Mouse (Mus musculus): Measurements from ENCODE around the gene Epb41l2. TPM values are rescaled to one million over a fixed set of nuclear protein-coding genes. Genes with fewer than 3 reads are reported as not detected.

The Epb41l2 gene
- total RNA-seq, 2 experiments from 2014 or later, result 188 to 212 TPM

DNA sequence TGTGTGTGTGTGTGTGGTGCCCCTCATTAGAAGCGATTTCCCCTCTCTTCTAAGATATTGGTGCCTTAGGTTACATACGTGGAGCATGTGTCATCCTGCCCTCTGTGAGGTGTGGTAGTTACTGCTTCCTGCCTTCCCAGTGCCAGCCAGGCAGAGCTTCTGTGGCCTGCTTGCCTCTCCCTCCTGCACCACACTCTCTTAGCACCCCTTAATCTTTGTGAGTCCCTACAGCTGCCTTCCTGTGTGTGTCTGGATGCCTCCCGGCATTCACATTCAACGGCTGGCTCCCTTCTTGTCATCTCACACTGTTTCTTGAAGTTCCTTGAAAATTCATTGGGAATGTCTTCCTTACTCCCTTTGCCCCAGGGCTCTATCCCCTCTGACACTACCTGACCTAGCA is 67.2 kb downstream of the Epb41l2 start:
- intact Hi-C loops (cut with DNase I), result no loop called here
- DNase-seq (ENCODE audit: extremely low spot score in 1 of 2, low spot score in 2 of 2), result no peak

DNA sequence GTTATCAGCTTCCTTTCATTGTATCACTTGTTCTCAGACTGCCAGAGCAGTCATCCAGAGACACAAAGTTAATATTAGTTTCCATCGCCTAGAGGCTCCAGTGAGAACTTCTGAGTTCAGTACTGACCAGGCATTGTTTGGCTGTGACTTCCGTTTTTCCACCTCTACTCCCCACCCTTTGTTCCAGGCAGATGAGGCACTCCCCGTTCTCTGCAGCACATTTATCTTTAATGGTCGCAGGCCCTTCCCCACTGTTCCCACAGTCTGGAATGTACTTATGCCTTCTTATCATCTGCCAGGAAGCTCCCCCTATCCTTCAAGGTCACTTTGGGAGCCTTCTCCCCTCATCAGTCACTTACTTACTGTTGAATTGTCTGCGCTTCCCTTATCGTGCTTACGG is 67.9 kb downstream of the Epb41l2 start:
- DNase-seq (ENCODE audit: extremely low spot score in 1 of 2, low spot score in 2 of 2), result no peak
- intact Hi-C loops (cut with DNase I), result no loop called here

DNA sequence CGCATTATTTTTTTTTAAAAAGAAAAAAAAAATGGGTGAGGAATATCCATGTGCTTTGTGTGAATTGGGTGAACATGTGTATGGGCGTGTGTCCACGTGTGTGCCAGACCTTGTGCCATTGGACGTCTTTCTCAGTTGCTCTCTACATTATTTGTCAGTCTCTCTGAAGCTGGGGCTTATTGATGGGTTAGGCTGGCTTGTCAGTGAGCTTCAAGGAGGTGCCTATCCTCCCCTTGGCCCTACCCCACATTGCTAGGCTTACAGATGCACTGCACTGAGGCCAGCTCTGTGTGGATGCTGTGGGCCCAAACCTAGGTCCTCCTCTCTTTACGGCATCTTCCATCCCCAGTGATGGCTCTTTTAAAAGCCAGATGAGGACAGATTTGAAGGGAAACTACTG is 69.1 kb downstream of the Epb41l2 start:
- no peak for DNase-seq (ENCODE audit: extremely low spot score in 1 of 2, low spot score in 2 of 2)
- intact Hi-C loops (cut with DNase I), result no loop called here

DNA sequence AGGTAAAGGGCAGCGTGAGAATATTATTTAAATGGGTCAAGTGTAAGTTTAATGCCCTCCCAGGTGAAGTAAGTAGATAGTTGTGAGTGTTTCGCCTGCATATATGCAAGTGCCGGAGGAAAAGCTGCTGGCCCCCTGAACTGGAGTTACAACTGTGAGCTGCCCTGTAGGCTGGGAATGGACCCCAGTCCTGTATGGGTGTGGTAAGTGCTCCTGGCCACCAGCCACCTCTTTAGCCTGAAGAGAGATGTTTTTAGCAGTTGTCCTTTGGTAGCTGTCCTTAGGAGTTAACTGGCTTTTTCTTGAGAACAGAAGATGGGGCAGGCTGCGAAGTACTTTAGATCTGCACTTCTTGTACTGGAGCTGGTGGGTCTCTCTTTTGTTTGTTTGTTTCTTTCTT is 69.7 kb downstream of the Epb41l2 start:
- intact Hi-C loops (cut with DNase I), result no loop called here
- DNase-seq (ENCODE audit: extremely low spot score in 1 of 2, low spot score in 2 of 2), result no peak

DNA sequence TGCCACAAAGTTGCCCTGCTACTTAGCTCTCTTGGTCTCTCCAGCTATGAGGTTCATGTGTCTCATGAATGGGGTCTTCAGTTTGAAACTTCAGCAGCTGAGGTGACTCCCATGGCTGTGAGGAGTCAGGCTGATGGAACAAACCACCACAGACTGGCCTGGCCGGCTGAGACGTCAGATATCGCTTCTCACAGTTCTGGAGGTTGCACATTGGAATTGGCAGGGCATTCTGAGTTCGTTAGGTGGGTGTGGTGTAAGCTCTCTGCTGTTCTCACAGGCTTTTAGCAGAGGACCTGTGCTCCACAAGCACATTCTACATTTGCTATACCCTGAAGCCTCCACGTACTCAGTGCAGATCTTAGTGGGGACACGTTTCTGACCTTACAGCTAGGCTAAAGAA is 71.3 kb downstream of the Epb41l2 start:
- DNase-seq (ENCODE audit: extremely low spot score in 1 of 2, low spot score in 2 of 2), result no peak
- intact Hi-C loops (cut with DNase I), result no loop called here

DNA sequence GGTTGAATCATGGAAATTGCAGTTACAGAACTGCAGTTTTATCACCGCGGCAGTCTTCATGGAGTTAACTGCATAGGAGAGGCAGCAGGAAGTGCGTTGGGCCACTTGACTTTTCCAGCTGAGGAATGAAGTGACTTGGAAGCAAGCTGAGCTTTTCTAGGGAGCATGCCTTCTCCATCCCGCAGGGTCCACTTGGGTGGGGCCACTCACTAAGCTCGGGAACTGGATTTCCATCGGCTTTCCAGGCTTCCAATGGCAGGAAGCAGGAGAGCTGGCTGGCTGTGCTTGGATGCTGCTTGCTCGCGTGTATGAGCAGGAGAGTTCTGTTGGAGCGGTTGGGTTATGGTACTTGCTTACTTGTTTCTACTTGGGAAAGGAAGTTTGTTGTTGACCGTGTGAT is 72.8 kb downstream of the Epb41l2 start:
- intact Hi-C loops (cut with DNase I), result no loop called here
- DNase-seq (ENCODE audit: extremely low spot score in 1 of 2, low spot score in 2 of 2), result peak in 1 of 2 experiments; percentile 68

DNA sequence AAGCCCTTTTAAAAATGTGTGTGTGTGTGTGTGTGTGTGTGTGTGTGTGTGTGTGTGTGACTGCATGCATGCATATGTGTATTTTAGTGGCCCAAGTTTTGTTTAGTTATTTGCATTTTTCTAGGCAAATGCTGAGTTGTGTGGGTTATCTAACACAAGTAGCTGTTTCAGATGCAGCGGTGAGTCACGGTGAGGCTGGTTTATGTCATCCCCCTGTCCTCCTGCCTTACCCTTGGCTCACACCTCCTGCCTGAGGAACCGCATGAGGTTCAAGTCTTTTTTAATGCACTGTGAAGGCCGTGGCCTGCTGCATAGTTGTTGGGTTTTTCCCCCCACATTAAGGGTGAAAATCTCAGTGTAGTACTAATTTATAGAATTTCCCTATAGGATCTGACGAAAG is 73.3 kb downstream of the Epb41l2 start:
- DNase-seq (ENCODE audit: extremely low spot score in 1 of 2, low spot score in 2 of 2), result no peak
- intact Hi-C loops (cut with DNase I), result no loop called here

DNA sequence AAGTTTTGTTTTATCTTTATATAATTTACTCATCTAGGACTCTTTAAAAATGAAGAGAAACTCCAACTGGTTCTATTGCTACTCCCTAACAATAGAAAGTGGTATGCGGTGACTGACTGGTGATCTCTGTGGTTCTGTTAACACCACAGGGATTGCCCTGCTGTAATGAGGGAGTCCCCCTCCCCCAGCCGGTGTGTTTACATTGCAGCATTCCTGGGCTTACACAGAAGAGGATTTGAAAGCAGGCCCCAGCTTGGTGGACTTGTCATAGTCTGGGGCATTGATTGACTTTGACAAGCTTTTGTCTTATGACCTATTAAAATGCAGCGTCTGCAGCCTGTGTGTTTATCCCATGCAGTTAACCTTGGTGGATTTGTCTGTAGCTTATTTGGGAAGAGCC is 73.9 kb downstream of the Epb41l2 start:
- intact Hi-C loops (cut with DNase I), result no loop called here
- no peak for DNase-seq (ENCODE audit: extremely low spot score in 1 of 2, low spot score in 2 of 2)

DNA sequence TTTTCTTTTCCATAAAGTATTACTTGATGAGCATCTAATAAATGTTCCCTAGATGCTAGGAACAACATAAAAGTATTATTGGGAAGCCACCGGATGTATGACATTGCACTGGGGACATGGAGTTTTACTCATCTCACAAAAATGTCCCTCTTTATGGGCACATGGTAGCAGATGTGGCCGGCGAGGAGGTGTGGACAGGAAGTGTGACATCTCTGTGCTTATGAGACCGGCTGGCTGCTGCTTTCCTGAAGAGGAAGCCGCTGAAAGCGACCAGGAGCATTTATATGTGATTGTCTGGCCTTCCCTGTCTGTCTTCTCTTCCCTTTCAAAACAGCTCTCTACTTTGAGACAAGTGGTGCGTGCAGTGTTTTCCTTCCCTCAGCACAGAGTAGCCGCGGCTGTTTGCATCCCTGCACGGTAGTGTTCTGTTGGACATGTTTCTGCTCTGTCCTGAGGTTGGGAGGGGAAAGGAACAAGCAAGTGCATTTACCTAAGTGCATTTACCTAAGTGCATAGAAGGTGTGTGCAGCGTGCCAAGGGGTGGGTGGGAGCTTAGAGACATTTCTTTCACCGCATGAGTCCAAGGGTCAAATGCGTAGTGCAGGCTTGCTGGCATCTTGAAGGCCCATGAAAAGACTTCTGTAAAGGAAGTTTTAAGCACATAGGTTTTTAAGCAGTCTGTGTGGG is 74.9 kb downstream of the Epb41l2 start:
- DNase-seq (ENCODE audit: extremely low spot score in 1 of 2, low spot score in 2 of 2), result peak in 1 of 2 experiments; percentile 45
- intact Hi-C loops (cut with DNase I), result loop anchor here (5.0 kb wide), 1 partner anchor 72 kb away; no protein-coding TSS in a partner anchor

DNA sequence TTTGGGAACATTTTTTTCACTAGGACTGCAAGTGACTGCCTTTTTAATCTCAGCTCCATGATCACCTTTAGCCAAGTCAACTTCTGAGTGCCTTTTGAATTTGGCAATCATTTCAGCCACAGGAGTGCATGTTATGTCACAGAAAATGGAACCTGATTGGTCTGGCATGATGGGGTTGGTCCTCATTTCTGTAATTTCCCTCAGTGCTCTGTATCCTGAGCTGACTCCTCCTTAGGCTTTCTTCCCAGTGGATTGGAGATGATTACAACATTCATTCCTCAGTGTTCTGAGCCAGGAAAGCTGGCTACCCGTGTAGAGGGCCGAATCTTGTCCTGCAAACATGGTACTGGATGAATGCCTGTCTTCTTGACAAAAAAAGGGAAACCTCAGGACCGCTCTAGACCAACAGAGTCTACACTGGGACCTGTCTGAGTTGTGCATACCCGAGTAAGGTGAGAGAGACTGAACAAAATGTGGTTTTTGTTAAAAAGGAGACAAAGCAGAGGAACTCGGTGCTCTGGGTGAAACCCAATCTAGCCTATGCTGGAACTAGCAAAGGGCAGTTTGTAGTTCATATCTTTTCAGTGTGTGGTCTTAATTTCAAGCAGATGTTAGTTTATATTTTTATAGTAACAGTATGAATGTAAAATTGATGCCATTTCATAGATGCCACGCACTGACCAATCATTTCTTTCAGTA is 77.3 kb downstream of the Epb41l2 start:
- DNase-seq (ENCODE audit: extremely low spot score in 1 of 2, low spot score in 2 of 2), result no peak
- intact Hi-C loops (cut with DNase I), result loop anchor here (5.0 kb wide), 1 partner anchor 75 kb away; no protein-coding TSS in a partner anchor

DNA sequence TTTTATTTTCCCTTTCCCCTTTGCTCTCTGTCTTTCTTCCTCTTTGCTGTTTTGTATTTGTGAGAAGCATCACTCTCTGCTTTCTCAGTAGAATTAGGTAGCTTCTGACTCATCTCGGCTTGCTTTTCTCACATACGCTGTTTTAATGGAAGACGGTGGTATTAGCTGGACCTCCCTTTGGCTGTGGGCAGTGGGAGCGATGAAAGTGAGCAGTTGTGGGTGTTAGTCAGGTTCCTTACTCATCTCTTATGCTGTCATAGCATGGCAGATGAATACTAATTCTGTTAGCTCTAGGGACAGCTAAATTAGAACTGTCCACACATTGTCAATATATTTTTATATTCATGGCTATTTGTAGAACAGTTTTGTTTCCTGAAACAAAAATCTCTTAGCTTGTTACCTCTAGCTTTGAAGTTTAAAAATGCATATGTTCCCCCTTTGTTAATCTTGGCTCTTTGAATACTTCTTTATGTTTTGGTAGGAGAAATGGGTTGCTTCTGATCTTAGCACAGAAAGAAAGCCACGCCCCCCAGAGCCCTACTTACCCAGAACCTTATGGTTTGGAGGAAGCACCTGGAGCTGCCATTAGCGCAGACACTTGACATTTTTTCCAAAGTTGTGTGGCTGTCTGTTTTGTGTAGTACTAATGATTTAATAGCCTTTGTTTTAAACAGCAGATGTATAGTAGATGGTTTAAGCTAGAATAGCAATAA is 78.1 kb downstream of the Epb41l2 start:
- intact Hi-C loops (cut with DNase I), result loop anchor here (5.0 kb wide), 1 partner anchor 75 kb away; no protein-coding TSS in a partner anchor
- DNase-seq (ENCODE audit: extremely low spot score in 1 of 2, low spot score in 2 of 2), result no peak

DNA sequence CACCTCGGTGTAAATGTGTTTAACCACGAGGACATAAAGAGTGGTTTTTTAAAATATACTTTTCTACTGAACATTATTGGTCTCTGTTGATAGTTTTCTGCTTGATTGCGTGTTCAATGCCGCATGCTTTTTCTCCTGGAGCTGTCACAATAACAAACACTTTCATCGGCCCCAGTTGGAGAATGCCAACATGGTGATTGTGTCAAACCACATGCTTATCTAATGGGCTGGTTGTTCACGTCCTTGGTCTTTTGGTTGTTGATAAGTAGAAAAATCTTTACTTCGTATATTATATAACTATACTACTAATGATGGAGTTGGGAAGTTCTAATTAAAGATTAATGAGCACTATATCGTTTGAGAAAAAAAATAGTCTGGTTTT is 78.7 kb downstream of the Epb41l2 start:
- no peak for DNase-seq (ENCODE audit: extremely low spot score in 1 of 2, low spot score in 2 of 2)
- intact Hi-C loops (cut with DNase I), result loop anchor here (5.0 kb wide), 1 partner anchor 76 kb away; no protein-coding TSS in a partner anchor

DNA sequence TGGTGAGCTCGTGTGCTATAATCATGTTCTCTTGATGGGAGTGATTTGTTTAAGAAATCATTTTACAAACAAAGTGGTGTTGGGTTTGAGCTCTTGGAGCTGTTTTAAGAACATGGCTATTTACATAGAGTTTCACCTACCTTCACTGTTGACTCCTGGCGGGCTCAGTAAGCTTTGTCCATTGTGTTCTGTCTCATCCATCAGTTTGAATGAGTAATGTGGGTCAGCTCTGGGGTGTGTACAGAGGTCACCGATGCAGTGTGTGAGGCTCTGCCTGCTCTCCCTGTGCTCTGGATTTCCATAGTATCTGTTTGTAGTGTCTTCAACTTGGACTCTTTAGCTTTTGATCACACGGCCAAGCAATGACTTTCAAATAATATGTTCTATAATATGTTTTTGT is 79.6 kb downstream of the Epb41l2 start:
- DNase-seq (ENCODE audit: extremely low spot score in 1 of 2, low spot score in 2 of 2), result no peak
- intact Hi-C loops (cut with DNase I), result loop anchor here (5.0 kb wide), 1 partner anchor 77 kb away; no protein-coding TSS in a partner anchor

DNA sequence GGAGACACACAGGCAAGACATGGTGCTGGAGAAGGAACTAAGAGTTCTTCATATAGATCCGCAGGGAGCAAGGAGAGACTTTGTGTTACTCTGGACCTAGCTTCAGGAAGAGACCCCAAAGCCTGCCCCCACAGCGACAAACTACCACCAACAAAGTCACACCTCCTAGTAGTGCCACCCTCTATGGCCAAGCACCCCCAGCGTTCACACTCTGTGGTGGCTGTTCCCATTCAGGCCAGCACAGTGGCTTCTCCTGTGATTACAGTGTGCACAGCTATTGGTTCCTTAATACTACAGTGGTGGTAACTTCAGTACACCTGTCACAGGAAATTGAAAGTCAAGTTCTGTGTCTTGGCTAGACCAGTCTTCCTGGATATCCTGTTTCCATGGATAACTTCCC is 80.3 kb downstream of the Epb41l2 start:
- DNase-seq (ENCODE audit: extremely low spot score in 1 of 2, low spot score in 2 of 2), result no peak
- intact Hi-C loops (cut with DNase I), result loop anchor here (5.0 kb wide), 1 partner anchor 78 kb away; no protein-coding TSS in a partner anchor

DNA sequence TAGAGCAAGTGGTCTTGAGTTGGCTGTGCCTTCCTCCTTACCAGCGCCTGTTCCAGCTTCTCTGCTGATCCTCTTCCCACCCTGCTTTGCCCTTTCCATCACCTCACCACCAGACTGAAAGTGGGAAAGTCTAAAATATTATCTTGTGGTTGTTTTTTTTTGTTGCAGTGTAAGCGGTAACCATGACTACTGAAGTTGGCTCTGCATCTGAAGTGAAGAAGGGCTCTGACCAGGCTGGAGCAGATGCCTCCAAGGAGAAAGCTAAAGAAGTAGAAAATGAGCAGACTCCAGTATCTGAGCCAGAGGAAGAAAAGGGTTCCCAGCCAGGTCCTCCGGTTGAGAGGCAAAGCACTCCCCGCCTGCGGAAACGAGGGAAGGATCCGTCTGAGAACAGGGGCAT is 81.8 kb downstream of the Epb41l2 start:
- intact Hi-C loops (cut with DNase I), result no loop called here

DNA sequence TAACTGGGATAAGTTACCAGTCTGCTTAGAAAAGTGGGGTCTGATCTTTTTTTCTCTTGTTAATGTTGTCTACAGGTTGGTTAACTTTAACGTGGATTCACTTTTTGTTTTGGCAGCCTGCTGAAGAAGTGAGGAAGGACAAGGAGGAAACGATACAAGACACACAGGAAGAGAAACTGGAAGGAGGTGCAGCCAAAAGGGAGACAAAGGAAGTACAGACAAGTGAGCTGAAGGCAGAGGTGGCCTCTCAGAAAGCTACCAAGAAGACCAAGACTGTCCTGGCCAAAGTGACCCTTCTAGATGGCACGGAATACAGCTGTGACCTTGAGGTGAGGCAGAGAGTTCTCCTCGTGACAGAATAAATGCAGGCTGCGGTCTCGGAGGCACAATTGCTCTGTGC is 84.0 kb downstream of the Epb41l2 start:
- intact Hi-C loops (cut with DNase I), result no loop called here
- no peak for DNase-seq (ENCODE audit: extremely low spot score in 1 of 2, low spot score in 2 of 2)

More for the DNA sequence above, 81.8 kb downstream of the Epb41l2 start:
- DNase-seq (ENCODE audit: extremely low spot score in 1 of 2, low spot score in 2 of 2), result no peak

DNA sequence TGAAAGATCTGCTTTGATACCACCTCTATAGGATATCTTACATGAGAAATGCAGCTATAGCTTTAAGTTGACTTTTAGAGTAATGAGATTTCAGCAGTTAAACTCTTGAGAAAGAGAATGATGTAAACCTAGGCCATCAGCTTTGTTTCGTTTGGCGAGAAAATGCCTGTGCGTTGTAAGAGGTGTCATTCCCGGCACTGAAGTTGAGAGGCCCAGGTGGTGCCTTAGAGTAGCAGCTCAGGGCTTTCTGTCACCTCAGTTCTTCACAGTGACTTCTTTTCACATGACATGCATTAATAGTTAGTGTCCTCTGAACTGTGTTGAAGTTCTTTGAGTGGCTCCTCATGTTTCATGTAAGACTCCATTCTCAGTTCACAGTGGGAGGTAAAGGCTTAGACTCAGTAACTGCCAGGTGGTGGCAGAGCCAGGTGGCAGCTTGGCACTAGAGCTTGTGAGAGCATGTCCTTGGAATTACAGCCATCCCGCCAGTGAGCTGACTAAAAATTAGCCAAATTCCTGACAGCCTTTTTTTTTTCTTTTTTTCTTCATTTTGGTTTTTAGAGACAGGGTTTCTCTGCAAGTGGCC is 84.7 kb downstream of the Epb41l2 start:
- intact Hi-C loops (cut with DNase I), result no loop called here
- no peak for DNase-seq (ENCODE audit: extremely low spot score in 1 of 2, low spot score in 2 of 2)

DNA sequence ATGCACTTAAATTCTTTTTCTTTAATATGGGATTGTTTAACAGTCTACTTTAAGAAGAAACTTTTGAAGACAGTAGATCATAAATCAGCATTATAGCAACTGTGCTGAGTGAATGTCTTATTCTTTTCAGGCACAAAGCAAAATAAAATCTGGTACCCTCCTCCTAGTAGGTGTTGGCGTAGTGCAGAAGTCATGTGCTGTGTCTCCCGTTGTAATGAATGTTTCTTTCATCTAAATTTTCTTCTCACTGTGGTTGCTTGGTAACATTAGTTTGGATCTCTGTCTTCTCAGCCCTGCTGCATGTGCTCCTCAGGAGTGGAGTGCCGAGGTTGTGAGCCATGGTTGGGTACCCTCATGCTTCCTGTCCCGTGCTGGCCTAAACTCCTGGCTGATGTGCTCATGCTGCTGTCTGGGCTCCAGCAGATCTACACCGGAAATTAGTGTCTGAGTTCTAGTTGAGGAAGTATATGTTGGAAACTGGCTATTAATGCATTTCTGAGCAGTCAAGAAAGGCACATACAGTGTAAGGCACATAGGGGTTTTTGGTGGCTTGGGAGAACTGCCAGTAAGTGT is 87.4 kb downstream of the Epb41l2 start:
- no peak for DNase-seq (ENCODE audit: extremely low spot score in 1 of 2, low spot score in 2 of 2)
- intact Hi-C loops (cut with DNase I), result no loop called here

DNA sequence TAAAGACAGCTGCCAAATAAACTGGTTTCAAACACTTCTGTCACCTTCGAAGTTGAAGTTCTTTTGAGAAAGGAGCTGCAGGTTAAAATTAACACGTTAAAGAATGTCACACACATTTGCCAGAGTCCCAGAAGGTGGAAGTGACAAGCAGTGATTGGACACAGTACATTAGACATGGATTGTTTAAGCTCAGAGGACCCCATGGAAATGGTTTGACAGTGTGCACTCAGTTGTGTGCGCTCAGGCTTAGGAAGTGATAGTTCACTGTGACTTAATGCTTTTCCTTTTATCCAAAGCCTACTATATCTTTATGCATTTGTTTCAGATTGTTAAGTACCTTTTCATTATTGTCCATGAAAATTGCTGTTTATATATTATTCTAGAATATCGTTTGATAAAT is 89.1 kb downstream of the Epb41l2 start:
- DNase-seq (ENCODE audit: extremely low spot score in 1 of 2, low spot score in 2 of 2), result no peak
- intact Hi-C loops (cut with DNase I), result no loop called here
